Mouse (Mus musculus) heart, postnatal 25 days (tissue): ENCODE measurements at regions not wholly inside any gene's neighbourhood (a gene's known extent, or its start where the extent isn't known, plus 50 kb on each side); places are given as distances from the start of the nearest gene placed in this dataset.
"Not testable (repeated sequence)": the region's sequence is repeated elsewhere in the genome, so short reads cannot be mapped to it uniquely, and the experiment has no call there.

ENCODE experiments used
- DNase-seq: peaks from one replicate; pipeline ENCODE4 v3.0.0; 2022; ENCODE audit warnings: low spot score
- intact Hi-C: fragments of 180-260 bp; cut with DNase I; formaldehyde crosslinking; loops from one replicate; pipeline ENCODE4 v1.15.1; 2025

DNA sequence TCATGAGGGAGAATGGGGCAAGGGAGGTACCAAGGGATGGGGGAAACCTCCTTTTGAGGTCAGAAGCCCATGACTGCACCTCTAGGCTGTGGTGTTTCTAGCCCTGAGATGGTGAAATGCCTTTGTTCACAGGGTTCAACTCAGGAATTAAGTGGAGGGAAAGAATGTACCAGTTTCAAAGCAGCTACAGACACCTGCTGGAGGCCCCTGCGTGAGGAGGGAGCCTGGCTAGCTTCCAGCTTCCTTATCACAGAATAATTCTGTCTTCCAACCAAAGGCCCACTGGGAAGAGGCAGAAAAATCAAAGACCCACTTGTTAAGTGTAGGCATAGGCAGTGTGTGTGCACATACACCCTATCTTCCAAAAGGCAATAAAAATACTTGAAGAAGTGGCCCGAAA is 150.6 kb downstream of the Srek1 start:
- intact Hi-C loops, result loop anchor here (10.0 kb wide), 1 partner anchor 169 kb away; no protein-coding TSS in a partner anchor
- no peak for DNase-seq

DNA sequence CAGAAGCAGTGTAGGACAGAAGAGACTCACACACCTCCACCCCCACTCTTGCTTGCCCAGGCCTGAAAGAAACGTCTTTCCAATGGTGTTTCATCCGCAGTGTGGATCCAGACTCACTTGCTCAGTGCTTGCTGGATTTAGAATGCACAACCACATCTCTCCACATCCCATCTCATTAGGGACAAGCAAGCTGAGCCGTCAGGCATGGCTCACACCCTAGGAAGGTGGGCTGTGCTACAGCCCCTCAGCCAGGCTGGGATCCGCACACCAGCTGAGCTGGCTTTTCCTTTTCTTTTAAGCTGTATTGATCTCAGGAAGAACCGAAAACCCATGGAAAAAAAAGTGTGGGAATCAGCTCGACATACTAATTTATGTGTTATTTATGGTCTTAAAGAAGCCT is 151.1 kb downstream of the Srek1 start:
- no peak for DNase-seq
- intact Hi-C loops, result loop anchor here (10.0 kb wide), 1 partner anchor 169 kb away; no protein-coding TSS in a partner anchor

DNA sequence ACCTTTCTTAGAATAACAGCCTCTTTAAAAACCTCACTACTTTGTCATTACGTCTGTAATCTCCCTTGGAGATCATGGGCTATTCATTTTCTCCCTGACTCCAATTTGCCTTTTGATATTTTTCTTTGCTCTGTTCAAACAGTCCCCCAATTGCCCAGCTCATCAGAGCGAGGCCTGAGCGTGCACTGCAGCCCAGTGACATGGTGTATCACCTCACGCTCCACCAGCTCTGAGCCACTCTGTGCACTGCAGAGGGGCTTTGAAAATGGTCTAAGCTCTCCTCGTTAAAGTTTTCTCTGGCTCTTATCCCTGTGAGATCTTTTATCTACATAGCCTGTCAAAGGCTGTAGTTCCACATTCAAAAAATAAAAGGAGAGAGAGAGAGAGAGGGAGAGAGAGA is 152.1 kb downstream of the Srek1 start:
- intact Hi-C loops, result loop anchor here (10.0 kb wide), 1 partner anchor 168 kb away; no protein-coding TSS in a partner anchor
- DNase-seq, result no peak

DNA sequence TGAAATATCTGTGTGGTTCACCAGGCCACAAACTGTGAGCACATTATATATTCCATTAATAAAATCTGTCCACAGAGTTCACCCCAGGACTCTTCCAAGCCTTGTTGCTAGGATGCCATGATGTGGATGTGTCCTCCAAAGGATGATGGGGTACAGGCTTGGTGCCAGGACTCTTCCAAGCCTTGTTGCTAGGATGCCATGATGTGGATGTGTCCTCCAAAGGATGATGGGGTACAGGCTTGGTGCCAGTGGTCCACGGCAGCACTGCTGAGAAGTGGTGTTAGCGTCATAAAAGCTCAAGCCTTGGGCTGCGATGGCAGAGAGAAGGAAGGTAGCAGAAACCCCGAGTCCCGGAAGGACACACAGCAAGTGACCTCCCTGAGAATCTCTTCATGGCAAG is 153.4 kb downstream of the Srek1 start:
- not testable (repeated sequence) for DNase-seq
- intact Hi-C loops, result loop anchor here (10.0 kb wide), 1 partner anchor 166 kb away; no protein-coding TSS in a partner anchor

DNA sequence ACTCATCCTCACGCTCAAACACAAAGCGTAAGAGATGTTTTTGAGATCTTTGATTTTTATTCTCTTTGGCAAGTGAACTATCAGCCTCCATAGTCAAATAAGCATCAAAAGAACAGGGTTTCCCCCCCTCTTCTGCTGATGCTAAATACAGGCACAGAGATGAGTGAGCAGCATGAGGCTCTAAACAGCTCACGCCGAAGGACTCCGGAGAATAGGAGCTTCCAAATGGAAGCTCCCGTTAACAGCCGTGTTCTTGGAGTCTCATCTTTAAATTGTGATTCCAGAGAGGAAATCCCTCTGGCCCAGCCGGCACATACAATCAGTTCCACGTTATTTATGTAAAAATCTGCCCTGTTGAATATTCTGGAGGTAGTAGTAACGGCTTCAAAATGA is 161.1 kb downstream of the Srek1 start:
- no peak for DNase-seq
- intact Hi-C loops, result no loop called here

DNA sequence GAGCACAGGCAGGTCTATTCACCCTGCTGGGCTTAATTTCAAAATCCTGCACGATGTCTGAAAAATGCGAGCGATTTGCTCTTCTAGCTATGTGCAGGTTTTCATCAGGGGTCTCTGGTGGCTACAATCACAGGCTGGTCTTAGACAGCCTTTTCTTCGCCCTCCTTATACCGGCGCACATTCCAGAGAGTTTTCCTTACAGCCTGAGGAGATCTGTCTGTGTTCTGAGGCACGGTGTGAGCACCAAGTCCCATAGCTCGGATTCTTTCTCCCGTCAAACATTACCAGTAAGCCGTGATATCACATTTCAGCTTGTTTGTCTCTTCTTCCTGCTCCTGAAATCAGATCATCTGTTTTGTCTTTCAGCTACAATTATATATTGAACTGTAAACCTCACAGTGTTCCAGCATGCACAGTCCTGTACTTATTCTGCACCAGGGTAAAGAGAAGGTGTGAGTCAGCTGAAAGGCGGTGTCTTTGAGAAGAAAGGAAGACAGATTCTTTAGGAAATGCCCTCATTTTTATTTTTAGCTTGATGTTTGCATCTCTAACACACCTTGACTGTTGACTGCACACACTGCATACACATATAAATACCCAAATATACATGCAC is 161.6 kb downstream of the Srek1 start:
- DNase-seq, result no peak
- intact Hi-C loops, result no loop called here

DNA sequence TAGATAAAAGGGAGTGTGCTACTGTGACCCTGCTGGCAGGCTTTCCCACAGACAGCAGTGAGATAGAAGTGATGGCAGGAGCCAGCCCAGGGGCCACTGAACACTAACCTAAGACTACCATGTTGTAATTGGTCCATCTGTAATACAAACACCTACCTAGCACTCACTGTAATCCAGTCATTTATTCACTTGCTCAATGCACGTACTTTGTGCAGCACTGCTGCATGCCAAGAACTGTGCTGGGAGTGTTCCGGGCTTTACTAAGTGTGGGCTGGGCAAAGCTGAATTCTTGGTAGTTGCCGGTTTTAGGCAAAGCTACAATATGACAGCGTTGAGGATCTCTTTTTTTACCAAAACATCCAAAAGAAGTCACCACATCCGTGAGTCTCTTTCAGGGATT is 172.1 kb downstream of the Srek1 start:
- DNase-seq, result no peak
- intact Hi-C loops, result no loop called here

DNA sequence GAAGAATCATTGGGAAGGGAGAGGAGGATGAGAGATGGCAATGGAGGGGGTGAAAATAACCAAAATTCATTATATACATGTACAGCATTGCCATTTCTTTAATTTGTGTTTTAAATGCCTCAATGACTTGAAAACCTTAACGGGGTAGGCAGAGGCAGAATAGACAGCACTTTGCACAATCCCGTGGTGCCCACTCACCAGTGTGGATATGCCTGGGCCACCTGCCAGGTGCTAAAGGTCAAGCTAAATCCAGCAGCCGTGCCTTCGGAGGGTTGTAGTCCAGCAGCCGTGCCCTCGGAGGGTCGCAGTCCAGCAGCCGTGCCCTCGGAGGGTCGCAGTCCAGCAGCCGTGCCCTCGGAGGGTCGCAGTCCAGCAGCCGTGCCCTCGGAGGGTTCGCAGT is 182.0 kb downstream of the Srek1 start:
- intact Hi-C loops, result no loop called here
- DNase-seq, result no peak

DNA sequence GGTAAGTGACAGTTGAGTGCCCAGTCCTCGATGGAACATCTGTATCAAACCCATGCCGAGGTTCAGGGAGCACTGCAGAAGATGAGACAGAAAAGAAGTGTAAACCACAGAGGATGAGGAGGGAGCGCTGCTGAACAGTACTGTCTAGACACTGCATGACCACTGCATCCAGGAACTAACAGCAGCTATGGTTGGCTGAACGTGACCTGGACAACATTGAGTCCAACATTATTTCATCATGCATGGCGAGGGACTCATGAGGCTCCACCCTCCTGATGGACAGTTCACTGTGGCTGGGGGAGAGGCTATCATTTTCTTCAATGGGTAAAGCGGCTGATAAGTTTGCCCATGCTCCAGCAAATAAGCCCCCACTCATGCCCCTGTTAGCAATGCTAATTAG is 182.5 kb downstream of the Srek1 start:
- intact Hi-C loops, result no loop called here
- no peak for DNase-seq

DNA sequence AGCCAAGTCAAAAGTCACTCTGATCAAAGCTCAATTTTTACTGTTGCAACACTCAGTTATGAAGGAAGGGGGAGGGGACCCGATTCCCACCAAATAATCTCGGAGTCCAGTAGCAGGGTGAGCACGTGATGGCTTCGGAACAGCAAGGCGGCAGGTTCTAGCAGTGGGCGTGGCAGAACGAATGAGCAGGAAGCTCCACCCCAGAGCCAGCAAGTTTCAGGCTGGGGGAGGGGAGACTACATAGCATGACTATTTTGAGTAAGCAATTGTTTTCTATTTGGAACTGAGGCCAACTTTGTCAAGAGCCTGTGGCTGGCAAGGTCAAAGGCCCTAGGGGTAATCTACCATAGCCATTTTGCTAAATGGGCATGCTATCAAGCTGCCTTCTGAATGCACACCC is 183.0 kb downstream of the Srek1 start:
- intact Hi-C loops, result not testable (repeated sequence)

DNA sequence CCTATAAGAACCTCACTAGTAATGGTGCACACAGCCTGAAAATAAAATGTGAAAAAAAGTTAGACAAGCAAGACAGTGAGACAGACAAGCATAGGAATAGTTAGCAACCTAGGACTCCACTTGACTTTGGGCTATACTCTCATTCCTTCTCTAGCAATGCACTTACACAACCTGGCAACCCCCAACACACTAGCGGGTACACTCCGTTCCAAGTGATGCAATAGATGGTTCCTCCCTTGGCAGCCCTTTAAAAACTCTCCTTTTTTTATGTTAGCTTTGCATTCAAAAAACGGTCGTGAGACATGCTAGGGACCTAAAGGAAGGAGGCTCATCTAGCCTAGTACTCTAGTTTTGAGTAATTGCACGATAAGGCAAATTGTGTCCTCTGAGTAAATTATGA is 184.8 kb downstream of the Srek1 start:
- intact Hi-C loops, result no loop called here
- DNase-seq, result no peak

More for the DNA sequence above, 183.0 kb downstream of the Srek1 start:
- not testable (repeated sequence) for DNase-seq

DNA sequence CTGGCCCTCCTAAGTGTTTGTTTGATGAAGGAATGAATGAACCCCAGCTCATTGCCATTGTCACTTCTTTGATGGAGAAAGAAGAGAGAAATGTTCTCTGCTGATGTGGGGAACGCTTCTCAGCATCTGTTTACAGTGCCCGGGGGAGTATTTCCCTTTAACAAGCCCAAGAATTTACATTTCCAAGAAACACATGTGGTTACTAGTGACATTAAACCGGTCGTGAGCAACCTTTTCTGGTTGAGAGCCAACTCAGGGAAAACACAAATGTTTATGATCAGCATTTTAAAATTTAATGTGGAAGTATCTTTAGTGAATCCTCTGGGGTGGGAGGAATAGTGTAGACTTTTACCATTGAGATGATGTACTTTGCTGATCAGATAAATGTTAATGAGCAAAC is 197.6 kb downstream of the Srek1 start:
- no peak for DNase-seq
- intact Hi-C loops, result no loop called here

DNA sequence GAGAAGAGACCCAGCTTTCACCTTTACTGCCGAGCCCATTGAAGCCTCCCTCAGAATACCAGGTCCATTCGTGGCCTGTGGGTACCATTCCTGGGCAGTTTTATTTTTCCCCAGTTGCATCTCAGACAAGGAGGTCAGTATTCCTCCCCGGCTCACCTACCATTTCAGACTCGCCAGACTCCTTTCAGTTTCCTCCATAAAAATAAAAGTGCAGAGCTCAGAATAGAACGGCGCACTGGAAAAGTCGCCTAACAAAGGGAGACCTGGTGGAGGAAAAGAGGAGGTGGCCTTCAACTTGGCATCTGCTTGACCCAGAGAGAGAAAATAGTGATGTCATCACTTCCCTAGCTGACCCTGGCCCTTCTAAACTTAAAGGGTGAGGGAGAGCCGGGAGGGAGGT is 209.7 kb downstream of the Srek1 start:
- DNase-seq, result no peak
- intact Hi-C loops, result no loop called here

DNA sequence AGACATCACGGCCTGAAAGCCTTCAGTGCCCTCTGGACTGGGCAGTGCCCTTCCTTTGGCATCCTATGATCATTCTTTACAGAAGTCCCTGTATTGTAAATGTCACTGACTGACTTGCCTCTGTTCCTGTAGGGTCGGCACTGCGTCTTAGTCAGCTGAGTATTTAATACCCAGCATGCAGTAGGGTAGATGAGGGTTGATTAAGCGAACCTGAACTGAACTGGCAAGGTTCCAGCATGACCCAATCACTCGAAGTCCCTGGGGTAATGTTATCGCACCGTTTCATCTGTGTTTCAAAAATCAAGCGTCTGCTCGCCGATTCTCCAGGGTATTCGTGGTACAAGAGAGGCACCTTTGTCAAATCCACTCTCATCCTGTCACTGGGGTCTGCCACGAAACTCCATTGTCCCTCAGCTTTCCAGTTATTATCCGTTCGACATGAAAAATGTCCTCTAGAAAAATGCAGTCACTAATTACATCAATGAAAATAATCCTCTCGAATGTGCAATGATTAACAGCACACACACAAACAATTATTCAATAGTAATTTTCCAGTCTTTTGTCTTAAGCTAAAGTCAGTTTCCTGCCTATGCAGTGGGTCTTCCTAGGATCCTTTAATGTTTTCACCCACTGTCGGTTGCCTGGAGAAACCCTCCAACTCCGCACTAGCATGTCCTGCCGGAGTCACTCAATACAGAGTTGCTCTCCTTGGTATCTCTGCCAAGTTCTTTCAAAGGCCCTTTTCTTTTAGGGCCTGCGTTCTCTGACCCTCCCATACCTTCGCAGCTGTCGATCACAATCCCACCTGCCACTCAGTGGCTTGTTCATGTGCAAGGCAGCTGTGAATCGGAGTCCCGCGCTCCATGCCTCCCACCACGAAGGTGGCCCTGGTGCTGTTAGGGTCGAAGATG is 212.4 kb downstream of the Srek1 start:
- no peak for DNase-seq
- intact Hi-C loops, result no loop called here

DNA sequence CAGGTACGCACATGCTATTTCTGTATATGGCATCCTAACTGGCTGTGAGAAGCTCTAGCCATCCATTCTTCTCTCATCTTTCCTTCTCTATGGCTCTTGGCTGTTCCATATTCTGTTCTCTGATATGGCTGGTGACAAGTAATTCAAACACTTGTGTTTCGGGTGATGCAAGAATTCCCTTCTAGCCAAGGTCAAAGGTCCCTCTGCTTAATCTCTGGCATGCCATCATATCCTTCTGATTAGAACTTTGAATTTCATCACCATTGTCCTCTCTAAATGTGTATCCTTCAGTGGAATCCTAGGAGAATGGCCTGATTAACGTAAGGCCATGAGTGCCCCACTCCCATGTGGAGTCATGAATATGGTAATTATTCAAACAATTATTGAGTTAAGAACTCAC is 215.5 kb downstream of the Srek1 start:
- intact Hi-C loops, result no loop called here
- no peak for DNase-seq

DNA sequence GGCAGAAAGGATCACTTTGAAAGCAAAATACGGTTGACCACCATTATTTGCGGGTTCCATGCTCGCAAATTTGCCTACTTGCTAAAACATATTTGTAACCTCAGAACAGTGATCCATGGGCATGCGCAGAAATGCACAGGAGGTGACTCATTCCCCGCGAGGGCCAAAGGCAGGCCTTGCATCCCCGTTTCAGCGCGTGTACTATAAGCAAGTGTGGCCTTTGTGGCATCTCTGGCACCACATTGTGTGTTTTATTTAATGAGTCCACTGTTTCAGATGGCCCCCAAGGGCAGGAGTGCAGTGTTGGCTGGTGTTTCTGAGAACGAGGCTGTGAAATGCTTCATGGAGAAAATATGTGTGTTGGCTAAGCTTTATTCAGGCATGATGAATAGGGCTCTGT is 205.3 kb upstream of the Mast4 start:
- intact Hi-C loops, result no loop called here
- no peak for DNase-seq

DNA sequence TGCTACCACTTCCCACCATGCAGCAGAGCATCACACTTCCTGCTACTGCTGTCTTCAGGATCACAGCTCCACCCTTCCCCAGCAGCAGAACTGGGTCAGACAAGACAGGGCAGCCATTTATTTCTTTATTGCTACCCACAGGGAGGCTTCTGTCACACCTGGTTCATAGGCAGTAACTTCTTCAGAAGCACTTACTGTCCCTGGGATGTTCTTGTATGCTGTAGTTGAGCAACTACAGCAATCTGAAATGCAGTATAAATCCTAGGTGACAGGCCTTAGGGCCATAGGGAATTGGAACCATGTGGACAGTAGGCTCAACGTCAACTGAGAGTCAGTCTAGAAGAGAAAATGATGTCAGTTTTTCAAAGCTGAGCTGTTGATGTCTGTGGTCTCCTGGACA is 179.5 kb upstream of the Mast4 start:
- intact Hi-C loops, result no loop called here
- DNase-seq, result no peak

DNA sequence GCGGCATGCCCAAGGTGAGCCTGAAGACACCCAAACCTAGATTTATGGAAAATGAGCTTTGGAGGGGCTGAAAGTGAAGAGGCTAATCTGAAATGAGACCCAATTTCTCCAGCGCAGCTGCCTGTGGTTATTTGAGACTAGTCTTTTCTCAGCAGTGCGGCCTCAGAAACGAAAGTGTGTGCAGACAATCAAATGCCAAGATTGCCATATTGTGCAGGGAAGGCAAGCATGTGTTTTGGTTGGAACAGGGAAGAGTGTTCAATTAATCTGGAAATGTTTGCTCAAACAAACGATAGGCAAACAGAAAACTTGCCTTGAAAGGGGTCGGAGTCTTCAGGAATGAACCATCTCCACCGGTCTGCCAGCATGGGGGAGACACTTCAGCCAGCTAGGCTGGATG is 178.2 kb upstream of the Mast4 start:
- DNase-seq, result no peak
- intact Hi-C loops, result no loop called here

DNA sequence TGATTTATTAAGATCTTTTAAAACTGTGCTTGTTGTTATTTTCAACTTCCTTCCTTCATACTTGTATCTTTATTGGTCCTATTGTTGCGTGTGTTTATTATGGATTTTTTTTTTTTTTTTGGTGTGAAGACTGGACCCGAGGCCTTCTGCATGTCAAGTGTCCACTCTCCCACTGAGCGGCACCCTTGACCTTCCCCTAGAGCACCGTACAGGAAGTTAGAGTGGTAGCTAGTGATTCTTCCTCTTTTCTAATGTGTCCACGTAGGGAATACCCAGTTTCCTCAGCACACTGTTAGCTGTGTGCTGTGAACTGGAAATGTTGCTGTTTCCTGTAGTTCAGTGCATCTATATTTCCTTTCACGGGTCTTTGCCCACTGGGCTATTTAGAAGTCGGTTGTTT is 170.7 kb upstream of the Mast4 start:
- intact Hi-C loops, result no loop called here
- no peak for DNase-seq

DNA sequence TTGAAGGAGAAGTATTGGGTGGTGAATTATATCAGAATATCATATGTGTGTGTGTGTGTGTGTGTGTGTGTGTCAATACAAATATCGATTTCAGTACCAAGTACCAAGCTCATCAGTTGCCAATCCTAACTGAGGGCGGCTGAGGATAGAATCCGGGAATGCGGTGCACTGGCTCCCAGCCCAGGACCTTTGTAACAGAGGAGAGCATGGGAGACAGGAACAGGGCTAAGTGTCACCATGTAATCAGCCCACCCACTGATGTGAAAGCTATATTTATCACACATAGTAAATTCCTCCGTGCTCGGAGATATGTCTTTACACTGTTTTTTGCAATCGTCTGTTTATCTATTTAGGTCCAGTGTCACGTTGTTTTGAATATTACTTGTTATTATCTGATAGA is 165.1 kb upstream of the Mast4 start:
- intact Hi-C loops, result no loop called here
- no peak for DNase-seq

DNA sequence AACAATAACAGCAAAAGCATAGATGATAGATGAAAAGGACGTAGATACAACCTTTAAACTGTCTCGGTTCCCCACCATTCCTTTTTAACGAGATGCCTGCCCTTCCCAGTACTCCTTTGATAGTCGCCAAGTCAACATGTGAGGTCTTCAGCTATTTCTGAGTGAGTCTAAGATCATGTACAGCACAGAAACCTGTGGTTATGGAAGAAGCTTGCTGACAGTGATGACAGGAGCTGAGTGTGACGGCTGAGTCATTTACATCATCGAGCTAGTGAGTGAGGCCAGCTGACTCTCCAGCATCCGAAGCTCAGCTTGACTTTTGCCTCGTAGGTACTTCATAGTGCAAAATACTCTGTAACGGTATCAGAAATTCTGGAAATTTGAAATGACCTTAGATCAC is 160.1 kb upstream of the Mast4 start:
- no peak for DNase-seq
- intact Hi-C loops, result no loop called here
